ENCODE assay signal across 10 mouse cellular contexts in the genomic region with DNA sequence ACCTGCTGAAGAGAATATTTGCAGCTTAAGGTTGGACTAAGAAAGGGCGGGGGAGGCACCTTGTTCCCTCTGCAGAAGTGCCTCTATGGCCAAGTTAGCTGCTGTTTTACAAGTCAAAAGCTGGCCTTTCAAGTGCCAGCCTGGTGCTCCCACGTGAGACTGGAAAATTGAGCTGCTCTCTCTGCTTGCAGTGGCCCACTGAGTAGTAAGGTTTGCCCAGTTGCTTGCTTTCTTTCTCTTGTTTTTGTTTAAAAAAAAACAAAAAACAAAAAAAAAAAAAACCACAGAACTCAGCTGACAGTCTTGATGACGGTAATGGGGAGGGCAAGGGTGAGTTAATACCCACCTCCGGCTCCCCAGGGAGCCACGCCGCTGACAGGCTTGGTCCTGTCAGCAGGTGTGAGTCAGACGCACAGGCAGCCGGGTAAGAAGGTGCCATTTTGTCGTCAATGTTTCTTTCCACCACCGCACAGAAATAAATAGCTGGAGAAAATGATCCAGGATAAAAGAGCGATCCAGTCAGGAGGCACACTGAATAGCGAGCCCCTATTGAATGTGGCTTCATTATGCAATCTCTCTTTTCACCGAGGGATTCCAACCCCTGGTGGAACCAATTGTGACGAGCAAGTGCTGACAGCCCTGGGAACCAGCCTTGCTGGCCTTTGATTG. TPM values are rescaled to one million over a fixed set of nuclear protein-coding genes. Genes with fewer than 3 reads are reported as not detected.
DNase-seq lines count a peak whose midpoint lies in the region; ATAC-seq and TF ChIP-seq lines count a peak whose summit lies in the region.
"Had no signal": no experiment of that assay in that cellular context is flagged by ENCODE, and none has a peak within 500 bp of the region (broad histone marks: within the 10 kb centered on the region; RNA-seq: fewer than 3 reads in every experiment).

No protein-coding gene starts in this region.

- peaks cover 20% of the 10 kb centered on the region for H3K4me1 ChIP-seq in embryonic facial prominence, embryonic 13.5 days
- H3K4me1 ChIP-seq in limb, embryonic 15.5 days = peaks cover 8% of the 10 kb centered on the region
- H3K4me1 ChIP-seq: lung, embryonic 15.5 days; stomach, embryonic 15.5 days had no signal

- 3% methylated on average over 14 of the region's 14 CpGs for WGBS in embryonic facial prominence, embryonic 13.5 days
- WGBS in limb, embryonic 15.5 days = 12% methylated on average over 14 of the region's 14 CpGs

- H3K9me3 ChIP-seq in embryonic facial prominence, embryonic 13.5 days = no peaks in the 10 kb centered on the region
- no peaks in the 10 kb centered on the region for H3K9me3 ChIP-seq in limb, embryonic 15.5 days
- H3K9me3 ChIP-seq: lung, embryonic 15.5 days; stomach, embryonic 15.5 days had no signal

- H3K4me2 ChIP-seq in embryonic facial prominence, embryonic 13.5 days = peak overlapping the region; percentile 40
- H3K4me2 ChIP-seq in limb, embryonic 15.5 days = 0 out of 2 replicates have a peak overlapping the region, but pooled peaks have one; percentile 3
- H3K4me2 ChIP-seq: lung, embryonic 15.5 days; stomach, embryonic 15.5 days had no signal

- H3K9ac ChIP-seq in embryonic facial prominence, embryonic 13.5 days = no peak overlapping the region
- H3K9ac ChIP-seq in limb, embryonic 15.5 days = no peak overlapping the region
- H3K9ac ChIP-seq: lung, embryonic 15.5 days; stomach, embryonic 15.5 days had no signal

- H3K4me3 ChIP-seq in layer of hippocampus, adult 2 months = no peak overlapping the region; the same call in 1 of the 2 replicates
- H3K4me3 ChIP-seq in embryonic facial prominence, embryonic 13.5 days = no peak overlapping the region
- H3K4me3 ChIP-seq in limb, embryonic 15.5 days = no peak overlapping the region
- H3K4me3 ChIP-seq: lung, embryonic 15.5 days; stomach, embryonic 15.5 days had no signal

- H3K27ac ChIP-seq in layer of hippocampus, adult 2 months = peak overlapping the region; percentile 70
- no peak overlapping the region for H3K27ac ChIP-seq in embryonic facial prominence, embryonic 13.5 days
- no peak overlapping the region for H3K27ac ChIP-seq in limb, embryonic 15.5 days
- H3K27ac ChIP-seq: lung, embryonic 15.5 days; stomach, embryonic 15.5 days had no signal

- ATAC-seq in embryonic facial prominence, embryonic 13.5 days (ENCODE audit: insufficient number of reproducible peaks, insufficient read depth, low FRiP score, low TSS enrichment, low read depth) = no peak
- ATAC-seq in limb, embryonic 15.5 days (ENCODE audit: insufficient number of reproducible peaks, low FRiP score, low TSS enrichment, low read depth) = no peak
- no peak for ATAC-seq in megakaryocyte-erythroid progenitor cell, adult 5-6 weeks (replicated peaks; ENCODE audit: low FRiP score, low TSS enrichment, poor library complexity, severe bottlenecking)
- ATAC-seq: activated CD4-positive, CD25-positive, alpha-beta regulatory T cell, adult 4 months had no signal

- TF ChIP-seq CTCF in layer of hippocampus, adult 2 months (conservative IDR thresholded peaks at IDR 0.05) = no peak

- H3K27me3 ChIP-seq in embryonic facial prominence, embryonic 13.5 days = peaks cover 15% of the 10 kb centered on the region; the same call in 1 of the 2 replicates
- H3K27me3 ChIP-seq in limb, embryonic 15.5 days = 0 out of 2 replicates have a peak, but pooled peaks cover 1% of the 10 kb centered on the region
- H3K27me3 ChIP-seq: lung, embryonic 15.5 days; stomach, embryonic 15.5 days had no signal

- H3K36me3 ChIP-seq in embryonic facial prominence, embryonic 13.5 days = no peaks in the 10 kb centered on the region
- no peaks in the 10 kb centered on the region for H3K36me3 ChIP-seq in limb, embryonic 15.5 days
- H3K36me3 ChIP-seq: lung, embryonic 15.5 days; stomach, embryonic 15.5 days had no signal

- no peak for DNase-seq in layer of hippocampus, adult 2 months (ENCODE audit: low spot score in 2 of 2)
- DNase-seq in layer of hippocampus, postnatal 10 days (ENCODE audit: low spot score in 2 of 2) = no peak
- peak; percentile 31 for DNase-seq in retina, postnatal 1 day
- no peak for DNase-seq in cerebellum, adult 11-12 months

RNA-seq across cellular contexts. Expression of gene Cryzl2, which starts 18.3 kb away (rescaled TPM):
- total RNA-seq in layer of hippocampus, adult 2 months (2021) = 1 to 10 TPM; 4.3 to 5.1 TPM
- total RNA-seq in layer of hippocampus, postnatal 10 days (2021) = 1 to 10 TPM; 5.0 to 5.5 TPM
- 9.3 and 12.4 TPM in 2 replicates for polyA plus RNA-seq in embryonic facial prominence, embryonic 13.5 days (2015; fragmentation: Nextera tagmentation; extraction: Ambion mirVana)
- polyA plus RNA-seq in limb, embryonic 15.5 days (2015; fragmentation: Nextera tagmentation; extraction: Ambion mirVana) = 10.9 and 12.2 TPM in 2 replicates
- 13.6 and 24.1 TPM in 2 replicates for total RNA-seq in megakaryocyte-erythroid progenitor cell, adult 5-6 weeks (2014; fragmentation: Nextera tagmentation)
- 23.6 and 31.5 TPM in 2 replicates for total RNA-seq in megakaryocyte-erythroid progenitor cell, adult 5-6 weeks (2017)

RNA-seq across cellular contexts. Expression of gene Rasal2, which starts 27.7 kb away (rescaled TPM):
- total RNA-seq in layer of hippocampus, adult 2 months (2021) = 10 to 100 TPM; 91.1 to 93.7 TPM
- total RNA-seq in layer of hippocampus, postnatal 10 days (2021) = 10 to 100 TPM; 45.4 to 48.3 TPM
- 9.9 and 10.4 TPM in 2 replicates for polyA plus RNA-seq in embryonic facial prominence, embryonic 13.5 days (2015; fragmentation: Nextera tagmentation; extraction: Ambion mirVana)
- 12.4 and 12.8 TPM in 2 replicates for polyA plus RNA-seq in limb, embryonic 15.5 days (2015; fragmentation: Nextera tagmentation; extraction: Ambion mirVana)
- 3.2 and 6.6 TPM in 2 replicates for total RNA-seq in megakaryocyte-erythroid progenitor cell, adult 5-6 weeks (2014; fragmentation: Nextera tagmentation)
- total RNA-seq in megakaryocyte-erythroid progenitor cell, adult 5-6 weeks (2017) = 1.9 and 4.6 TPM in 2 replicates

Comparison
In these comparisons a context has a peak if more than half of its experiments do, and no peak if none do; other contexts are left out.
1. RNA of gene Rasal2, which starts 27.7 kb away (total RNA-seq): 91.1 to 93.7 TPM in layer of hippocampus, adult 2 months and 45.4 to 48.3 TPM in layer of hippocampus, postnatal 10 days; 1.9 to 6.6 TPM in megakaryocyte-erythroid progenitor cell, adult 5-6 weeks; every median in the first group is over 4 times any median in the second.